Mouse (Mus musculus) fat pad, adult 2 months (tissue): ENCODE data around the gene Plbd1.

Experiments used
- DNase-seq: peaks from one replicate; pipeline ENCODE4 v3.0.0-alpha.2; 2011; ENCODE audit warnings: low read depth, low spot score; ENCODE audit errors: extremely low read depth

The Plbd1 gene

DNA sequence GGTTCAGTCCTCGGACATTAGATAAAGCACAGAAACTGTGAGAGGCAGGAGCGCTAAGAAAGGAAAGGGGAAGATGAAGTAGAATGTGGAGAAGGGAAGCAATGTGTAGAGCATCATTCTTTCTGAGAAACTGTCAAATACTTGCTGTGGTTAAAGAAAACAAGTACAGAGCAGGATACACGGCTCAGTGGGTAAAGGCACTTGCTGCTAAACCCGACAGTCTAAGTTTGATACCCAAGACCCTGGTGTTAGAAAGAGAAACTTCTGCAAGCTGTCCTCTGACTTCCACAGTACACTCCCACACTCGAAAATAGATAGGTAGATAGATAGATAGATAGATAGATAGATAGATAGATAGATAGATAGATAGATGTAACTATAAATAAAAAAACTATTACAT lies 8.4 kb downstream of the Plbd1 start:
- no peak for DNase-seq

DNA sequence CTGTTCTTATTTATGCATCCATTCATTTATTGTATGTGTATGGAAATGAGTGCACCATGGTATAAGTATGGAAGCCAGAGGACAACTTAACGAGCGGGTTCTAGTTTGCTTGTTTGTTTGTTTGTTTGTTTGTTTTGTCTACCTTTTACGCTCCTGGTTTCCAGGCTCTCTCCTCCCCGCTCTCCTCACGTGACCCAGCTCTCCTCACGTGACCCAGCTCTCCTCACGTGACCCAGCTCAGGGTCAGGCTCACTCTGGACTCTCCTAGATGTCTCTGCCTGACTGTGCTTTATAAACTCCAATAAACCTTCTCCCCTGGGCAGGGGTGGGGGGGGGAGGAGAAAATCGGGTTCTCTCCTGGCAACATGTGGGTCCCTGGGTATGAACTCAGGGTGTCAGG lies 11.1 kb downstream of the Plbd1 start:
- DNase-seq, result no peak

DNA sequence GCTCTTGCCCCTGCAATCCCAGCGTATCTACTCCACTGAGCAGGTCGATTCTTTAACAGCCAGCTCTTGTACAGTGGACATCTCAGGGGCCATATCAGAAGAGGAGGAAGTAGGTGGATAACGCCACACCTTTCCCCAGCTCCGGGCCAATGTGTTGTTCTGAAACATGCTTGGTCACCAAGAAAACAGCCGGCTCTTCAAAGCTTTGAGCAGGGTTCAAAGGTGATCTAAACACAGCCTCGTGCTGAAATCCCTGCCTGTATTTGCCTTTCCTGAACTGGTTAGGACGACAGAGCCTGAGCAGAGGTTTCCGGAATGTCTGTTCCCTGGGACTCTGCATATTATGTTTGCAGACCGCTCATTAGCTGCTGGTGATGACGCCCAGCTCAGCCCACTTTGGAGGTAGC lies 14.3 kb downstream of the Plbd1 start:
- no peak for DNase-seq

DNA sequence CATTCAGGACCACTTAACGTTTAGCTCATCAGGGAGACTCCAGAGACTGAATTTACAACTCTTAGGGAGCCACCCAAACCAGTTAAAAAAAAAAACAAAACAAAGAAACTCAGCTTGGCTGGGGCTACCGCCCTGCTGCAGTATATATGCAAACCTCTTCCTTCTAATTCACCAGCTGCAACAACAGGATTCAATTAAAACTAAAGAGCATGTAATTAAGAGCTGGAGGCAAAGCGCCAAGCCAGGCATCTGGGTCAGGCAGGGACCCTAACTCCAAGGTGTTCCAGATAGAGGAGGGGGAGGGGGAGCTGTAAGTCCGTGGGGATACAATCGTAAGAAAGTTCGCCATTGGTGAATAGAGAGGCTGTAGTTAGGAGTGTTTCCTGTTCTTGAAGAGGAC lies 15.5 kb downstream of the Plbd1 start:
- DNase-seq, result no peak

DNA sequence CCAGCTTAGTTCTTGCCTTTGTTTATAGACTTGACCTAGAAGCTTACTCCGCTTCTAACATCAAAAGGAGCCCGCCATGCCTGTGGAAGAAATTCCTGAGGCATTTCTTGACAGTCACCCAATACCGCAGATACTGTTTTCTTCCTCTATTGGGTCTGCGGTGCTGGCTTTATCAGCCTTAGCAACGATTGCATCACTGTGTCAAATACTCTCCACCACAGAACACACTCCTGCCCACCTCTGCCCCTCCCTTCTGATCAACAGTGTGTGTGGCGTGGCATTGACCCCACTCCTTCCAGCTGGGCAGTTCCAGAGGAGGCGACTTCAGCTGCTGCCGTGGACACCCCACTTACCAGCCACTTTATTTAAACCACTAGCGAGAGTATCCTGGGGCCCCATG lies 16.0 kb downstream of the Plbd1 start:
- DNase-seq, result no peak

DNA sequence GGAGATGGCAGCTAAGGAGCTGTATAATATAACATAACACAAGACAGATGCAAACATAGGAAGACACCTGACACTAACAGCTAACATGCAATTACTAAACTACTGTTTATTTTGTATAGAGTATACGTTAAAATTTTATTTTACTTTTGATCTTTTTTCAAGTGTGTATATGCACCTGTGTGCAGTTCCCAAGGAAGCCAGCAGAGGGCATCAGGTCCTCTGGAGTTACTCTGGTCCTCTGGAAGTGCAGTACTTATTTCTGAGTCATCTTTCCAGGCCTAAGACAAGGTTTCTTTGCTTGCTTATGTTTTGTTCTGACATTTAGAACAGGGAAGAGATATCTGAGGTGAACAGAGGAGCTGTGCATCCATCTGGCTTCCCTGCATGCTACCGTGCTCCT lies 17.6 kb downstream of the Plbd1 start:
- DNase-seq, result no peak

DNA sequence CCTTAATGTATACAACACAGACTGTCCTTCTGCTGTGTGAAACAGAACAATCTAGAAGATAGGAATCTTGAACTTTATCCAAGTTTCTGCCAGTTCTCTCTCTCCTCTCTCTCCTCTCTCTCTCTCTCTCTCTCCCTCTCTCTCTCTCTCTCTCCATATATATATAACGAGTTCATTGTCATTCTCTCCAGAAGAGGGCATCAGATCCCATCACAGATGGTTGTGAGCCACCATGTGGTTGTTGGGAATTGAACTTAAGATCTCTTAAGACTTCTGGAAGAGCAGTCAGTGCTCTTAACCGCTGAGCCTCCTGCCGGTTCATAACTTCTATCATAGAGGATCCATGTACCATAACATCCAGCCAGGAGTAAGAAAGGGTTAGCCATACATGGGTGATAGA lies 26.7 kb downstream of the Plbd1 start:
- DNase-seq, result no peak

DNA sequence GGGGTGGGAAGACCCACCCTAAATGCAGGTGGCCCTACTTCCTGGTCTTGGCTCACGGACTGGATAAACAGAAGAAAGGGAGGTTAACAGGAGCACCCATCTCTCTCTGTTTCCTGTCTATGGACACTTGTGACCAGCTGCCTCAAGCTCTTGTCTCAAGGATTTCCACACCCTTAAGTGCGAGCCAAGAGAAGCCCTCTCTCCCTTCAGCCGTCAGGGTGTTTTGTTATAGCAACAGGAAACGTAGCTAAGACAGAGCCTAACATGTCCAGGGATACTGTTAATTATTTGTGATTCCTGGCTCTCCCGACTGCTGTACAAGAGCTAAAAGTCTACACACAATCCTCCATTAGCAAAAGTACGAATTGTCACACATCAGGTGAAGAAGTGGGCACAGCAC lies 28.0 kb downstream of the Plbd1 start:
- DNase-seq, result no peak

DNA sequence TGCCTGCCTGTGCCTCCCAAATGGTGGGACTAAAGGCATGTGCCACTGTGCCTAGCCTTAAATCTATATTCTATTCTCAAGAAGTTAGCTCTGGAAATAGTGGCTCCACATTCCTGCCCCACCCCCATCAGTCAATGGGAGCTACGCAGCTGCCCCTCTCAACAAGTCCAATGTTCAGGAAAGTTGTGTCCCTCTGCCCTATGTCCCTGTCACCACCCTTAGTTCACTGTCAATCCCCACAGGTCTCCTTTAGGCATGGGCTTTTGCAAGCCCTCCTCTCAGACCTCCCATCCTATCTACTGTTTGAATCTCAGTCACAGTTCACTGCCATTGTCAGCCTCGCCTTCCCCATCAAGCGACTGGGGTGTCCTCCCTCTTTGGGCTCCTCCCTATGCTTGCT lies 28.6 kb downstream of the Plbd1 start:
- DNase-seq, result no peak

DNA sequence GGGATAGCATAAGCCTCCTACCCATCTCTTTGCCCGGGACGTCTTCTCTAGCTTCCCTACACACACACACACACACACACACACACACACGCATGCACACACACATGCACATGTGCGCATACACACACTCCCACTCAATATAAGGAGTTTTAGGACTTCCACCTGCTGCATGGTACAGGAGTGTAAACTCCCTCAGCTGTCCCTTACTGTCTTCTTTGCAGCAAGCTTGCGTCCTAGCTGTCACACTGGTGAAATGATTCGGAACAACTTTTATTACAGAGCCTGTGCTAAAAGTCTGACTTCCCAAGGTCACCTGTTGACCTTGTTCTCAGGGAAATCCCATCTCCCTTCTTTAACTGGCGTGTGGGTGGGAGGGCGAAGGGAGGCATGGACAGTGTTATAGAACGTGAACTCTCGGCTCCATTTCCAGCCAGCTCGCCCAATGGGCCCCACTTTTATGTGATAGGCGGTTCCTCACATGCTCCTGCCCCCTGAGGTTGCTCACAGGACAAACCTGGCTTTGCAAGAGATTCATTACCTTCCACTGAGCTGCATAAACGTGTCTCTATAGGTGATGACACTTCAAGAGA lies 29.7 kb downstream of the Plbd1 start:
- no peak for DNase-seq

DNA sequence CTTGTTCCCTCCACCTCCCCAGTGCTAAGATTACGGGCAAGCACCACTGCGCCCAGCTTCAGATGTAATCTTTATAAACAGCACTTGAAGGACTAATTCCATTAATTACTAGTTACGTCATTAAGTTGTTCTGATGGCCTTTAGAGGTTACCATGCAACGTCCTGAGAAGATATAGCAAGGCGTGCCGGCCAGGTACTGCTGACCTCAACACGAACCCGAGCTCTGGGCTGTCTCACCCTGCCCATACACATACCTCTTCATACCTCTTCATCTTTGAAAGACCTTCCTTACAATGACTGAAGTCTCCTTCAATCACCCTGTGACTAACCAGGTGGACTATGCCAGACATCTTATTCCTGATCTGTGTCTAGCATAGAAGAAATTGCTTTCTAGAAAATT lies 30.2 kb downstream of the Plbd1 start:
- DNase-seq, result no peak

DNA sequence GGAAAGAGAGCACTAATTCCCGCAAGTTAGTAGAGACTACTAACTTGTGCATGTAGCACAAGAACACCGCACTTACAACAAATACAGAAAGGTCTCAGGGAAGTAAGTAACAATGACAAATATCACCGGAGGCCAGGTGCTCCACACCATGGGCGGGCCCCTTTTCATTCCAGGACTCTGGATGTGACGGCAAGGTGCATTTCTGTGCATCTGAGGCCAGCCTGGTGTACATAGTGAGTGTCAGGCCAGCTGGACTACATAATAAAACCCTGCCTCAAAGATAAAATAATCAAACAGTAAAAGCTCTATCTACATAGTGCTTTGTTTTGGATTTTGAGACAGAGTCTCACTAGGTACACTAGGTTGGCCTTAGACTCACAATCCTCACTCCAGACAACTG lies 32.1 kb downstream of the Plbd1 start:
- DNase-seq, result no peak

DNA sequence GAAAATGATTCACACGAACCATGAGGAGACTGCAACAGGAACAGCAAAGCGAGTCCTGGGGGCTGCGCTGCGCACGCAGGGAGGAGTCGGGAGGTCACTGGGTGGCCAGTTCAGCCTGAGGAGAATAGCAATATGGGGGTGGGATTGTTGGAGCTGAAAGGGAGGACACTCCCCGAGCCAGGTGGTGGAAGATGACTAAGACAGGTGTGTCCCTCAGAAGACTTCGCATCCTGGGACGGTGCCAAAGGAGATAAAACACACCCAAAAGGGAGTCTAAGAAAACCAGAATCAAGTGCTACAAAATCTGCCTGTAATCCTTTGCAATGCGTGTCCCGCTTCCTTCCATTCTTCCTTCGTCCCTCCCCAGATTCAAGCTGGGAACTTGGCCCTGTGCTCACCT lies 36.3 kb downstream of the Plbd1 start:
- no peak for DNase-seq

DNA sequence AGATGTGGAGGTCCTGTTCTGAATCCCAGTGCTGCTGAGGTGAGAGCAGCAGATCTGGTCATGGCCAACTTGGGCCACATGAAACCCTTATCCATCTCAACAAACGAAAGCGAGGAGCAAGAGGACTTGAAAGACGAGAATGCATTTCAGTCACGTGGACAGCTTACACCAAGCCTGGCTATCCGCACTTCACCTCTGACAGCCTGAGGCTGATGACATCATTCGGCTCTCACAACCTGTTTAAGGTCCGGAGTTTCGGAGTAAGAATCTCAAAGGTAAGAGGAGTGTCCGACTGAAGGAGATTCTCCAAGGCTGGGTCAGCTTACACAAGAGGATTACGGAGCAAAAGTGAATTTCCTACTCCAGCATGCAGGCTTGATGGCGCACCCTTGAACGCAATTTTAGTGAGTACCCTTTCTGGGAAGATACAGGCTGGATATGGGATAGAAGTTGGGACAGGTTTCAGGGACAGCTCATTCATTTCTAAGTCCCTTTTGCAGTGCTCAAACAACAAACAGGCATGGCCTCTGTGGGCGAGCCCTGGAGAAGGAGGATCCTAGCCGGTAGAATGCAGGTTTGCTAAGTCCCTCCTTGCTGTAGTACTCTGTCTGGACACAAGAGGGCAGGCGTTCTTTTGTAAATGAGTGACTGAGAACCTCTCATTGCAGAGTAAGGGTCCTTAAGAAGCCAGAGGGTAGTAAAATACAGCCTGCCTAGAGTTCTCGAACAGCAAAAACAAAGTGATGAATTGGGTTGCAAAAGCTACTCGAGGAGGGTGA lies 41.2 kb downstream of the Plbd1 start:
- DNase-seq, result peak; percentile 34

DNA sequence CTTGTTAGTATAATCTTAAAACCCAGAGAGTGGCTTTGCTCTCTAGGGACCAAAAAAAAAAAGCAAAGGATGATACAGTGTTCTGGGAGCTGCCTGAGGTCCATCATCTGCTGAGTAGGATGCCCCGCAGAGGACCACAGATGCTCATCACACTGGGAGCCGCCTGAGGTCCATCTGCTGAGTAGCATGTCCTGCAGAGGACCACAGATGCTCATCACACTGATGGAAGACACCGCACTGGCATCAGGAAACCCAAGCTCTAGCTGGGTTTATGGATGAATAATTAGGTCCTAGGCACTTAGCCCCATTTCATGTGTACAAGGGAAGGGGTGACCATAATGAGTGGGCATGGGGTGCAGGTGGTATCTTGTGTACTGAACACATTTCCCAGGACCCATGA lies 47.6 kb downstream of the Plbd1 start:
- DNase-seq, result no peak

DNA sequence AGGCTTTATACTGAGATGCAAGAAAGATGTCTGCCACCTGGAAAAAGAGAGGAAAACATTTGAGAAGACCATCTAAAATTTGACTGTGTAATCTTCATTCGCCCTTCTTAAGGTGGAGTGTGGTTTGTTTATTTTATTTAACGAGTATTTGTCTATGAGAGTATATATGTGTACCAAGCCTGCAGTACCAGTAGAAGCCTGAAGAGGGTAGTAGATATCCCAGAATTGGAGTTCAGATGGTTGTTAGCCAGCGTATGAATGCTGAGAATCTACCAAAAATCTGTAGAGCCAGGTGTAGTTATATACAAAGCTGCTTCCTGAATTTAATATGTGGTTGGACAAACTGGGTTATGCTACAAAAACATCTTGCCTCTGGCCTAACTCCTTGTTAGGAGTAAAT lies 49.4 kb downstream of the Plbd1 start:
- no peak for DNase-seq

DNA sequence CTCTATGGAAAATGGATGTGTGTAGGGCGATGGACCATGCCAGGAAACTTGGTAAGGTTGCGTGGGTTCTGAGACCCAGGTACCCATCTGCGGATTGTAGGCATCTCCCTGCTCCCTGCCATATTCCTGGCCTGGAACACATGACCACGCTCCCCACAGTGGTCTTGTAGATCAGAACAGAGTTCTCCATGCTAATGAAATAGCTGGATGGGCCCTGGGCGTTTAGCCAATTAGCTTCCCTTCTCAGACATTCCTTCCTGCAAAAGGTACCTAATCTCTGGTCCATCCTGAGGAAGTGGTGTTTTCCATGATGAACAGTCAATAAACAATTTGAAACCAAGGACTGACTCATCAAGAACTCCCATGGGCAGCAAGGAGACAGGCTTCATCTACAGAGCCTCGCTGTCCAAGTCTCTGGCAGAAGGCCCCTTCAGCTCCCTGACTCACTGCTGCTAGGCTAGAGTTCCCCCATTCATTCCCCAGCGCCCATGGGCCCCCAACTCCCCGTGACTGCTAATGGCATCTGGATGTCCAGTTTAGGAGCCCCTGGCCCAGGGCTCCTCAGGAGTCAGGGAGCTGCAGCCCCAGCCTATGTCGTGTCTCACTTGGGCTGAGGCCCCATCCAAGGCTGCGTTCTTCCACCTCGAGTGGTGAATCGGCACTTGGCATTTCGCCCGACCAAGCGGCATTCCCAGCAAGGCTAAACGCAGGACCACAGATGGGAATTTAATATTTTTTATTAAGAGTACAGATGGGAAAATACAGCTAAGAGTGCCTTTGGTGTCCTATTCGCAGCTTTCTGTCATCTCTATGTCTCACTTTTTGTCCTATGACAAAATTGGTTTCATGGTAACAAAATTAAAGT lies 50.1 kb downstream of the Plbd1 start:
- no peak for DNase-seq

DNA sequence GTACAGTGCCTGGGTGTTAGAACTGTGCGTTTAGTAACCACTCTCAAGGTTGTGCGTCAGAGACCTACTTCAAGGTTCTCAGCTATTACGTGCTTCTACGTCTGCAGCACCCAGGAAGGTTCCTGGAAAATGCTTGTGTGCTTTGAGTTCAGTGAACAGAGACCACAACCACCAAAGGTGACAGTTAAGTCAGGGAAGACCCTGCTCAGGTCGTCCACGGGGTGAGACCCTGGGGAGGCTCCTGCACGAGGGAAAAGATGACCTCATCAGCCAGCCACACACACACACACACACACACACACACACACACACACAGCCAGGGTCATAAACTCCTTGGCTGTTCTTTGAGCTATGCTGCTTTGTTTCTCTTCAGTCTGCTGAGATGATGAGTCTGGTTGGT lies 59.1 kb downstream of the Plbd1 start:
- no peak for DNase-seq

DNA sequence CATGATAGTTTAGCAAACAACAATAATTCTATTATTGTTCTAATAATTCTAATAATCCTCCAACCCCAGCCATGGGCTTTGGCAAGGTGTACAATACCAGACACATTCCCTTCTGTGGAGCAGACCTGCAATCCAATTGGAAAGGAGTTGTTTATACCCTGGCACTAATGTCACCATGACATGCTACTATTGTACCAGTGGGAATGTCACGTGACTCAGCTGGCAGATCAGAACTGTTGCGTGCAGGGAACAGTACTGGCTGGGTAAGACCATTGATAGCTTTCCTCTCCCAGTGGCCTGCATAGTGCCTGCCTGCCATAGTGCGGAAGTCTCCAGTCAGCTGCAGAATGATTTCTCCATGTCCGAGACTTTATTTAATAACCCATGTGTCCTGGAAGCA lies 67.2 kb downstream of the Plbd1 start:
- DNase-seq, result no peak

DNA sequence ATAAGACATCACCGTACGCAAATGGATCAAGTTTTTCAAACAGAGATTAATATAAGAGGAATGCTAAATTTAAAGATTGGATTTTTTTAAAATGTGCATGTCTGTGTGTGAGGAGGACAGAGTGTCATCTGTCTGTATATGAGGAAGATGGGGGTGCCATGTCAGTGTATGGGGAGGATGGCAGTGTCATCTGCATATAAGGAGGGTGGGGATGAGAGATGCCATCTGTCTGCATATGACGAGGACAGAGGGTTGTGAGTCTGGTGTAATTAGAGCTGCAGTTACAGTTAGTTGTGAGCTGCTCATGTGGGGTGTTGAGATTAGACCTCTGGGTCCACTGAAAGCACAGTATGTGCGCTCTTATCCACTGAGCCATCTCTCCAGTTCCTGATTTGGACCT lies 71.0 kb downstream of the Plbd1 start:
- no peak for DNase-seq

DNA sequence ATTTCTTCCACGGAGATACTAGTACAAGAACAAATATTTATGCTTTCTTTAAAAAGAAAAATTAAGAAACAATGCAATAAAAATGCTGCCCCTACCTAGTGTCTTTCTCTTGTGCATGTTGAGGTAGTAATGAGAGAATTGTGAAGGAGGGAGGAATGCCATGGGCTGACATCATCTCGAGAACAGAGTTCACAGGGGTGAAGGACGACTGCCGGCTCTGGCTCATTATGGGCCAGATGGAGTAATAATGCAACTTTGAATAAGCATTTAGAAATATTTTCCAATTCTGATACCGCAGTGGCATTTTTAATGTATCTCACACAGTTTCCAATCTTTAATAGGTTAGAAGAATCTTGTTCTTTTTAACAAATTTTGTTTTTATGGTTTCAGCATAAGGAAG lies 95.7 kb downstream of the Plbd1 start:
- no peak for DNase-seq
